ENCODE assay signal across 9 mouse cellular contexts in genomic region chr6:87383926-87384691, GRCm38 (mm10). TPM values are rescaled to one million over a fixed set of nuclear protein-coding genes. Genes with fewer than 3 reads are reported as not detected.
DNase-seq lines count a peak whose midpoint lies in the region; ATAC-seq and TF ChIP-seq lines count a peak whose summit lies in the region.
"Had no signal": no experiment of that assay in that cellular context is flagged by ENCODE, and none has a peak within 500 bp of the region (broad histone marks: within the 10 kb centered on the region; RNA-seq: fewer than 3 reads in every experiment).

No protein-coding gene starts in this region.

- ATAC-seq in heart, embryonic 12.5 days (ENCODE audit: insufficient number of reproducible peaks, low FRiP score): no peak
- ATAC-seq in forebrain, embryonic 11.5 days (replicated peaks; ENCODE audit: low FRiP score): no peak; the same call in 1 of the 2 replicates
- ATAC-seq in intestine, postnatal 0 days: no peak
- no peak for ATAC-seq in stomach, embryonic 14.5 days (ENCODE audit: insufficient number of reproducible peaks, insufficient read depth, low FRiP score, low read depth)

- H3K4me1 ChIP-seq in heart, embryonic 12.5 days (replicated peaks): peaks cover 13% of the 10 kb centered on the region
- H3K4me1 ChIP-seq in MEL (ENCODE audit: control insufficient read depth in 1 of 2, insufficient read depth in 2 of 2, low read length in 2 of 2): peaks cover under 1 to 3% of the 10 kb centered on the region in 2 experiments; a peak in 3 of 4 replicates
- peaks cover 3% of the 10 kb centered on the region; the same call in 1 of the 2 replicates for H3K4me1 ChIP-seq in forebrain, embryonic 11.5 days (replicated peaks; ENCODE audit: control insufficient read depth, insufficient read depth, low read length)
- no peaks in the 10 kb centered on the region; the same call in 1 of the 2 replicates for H3K4me1 ChIP-seq in intestine, postnatal 0 days (replicated peaks; ENCODE audit: control insufficient read depth, insufficient read depth, low read length)
- no peaks in the 10 kb centered on the region; the same call in 1 of the 2 replicates for H3K4me1 ChIP-seq in stomach, embryonic 14.5 days (ENCODE audit: control insufficient read depth, insufficient read depth, low read length)

- TF ChIP-seq CTCF in MEL (IDR thresholded peaks at IDR 0.05 in 2 of 3, conservative IDR thresholded peaks at IDR 0.05 in 1 of 3; ENCODE audit: control insufficient read depth in 1 of 3, insufficient read depth in 1 of 3, low read depth in 2 of 3, low read length in 3 of 3, poor library complexity in 1 of 3, severe bottlenecking in 1 of 3): peak; percentile 5 to 42 (median 19); a peak in 2 of 6 replicates
- peak; percentile 69 for TF ChIP-seq CTCF in intestine, postnatal 0 days (IDR thresholded peaks at IDR 0.05; ENCODE audit: low read depth)

- no peak for DNase-seq in heart, postnatal 25 days (ENCODE audit: low spot score)
- DNase-seq in MEL (ENCODE audit: low read depth, low spot score): no peak
- DNase-seq in forebrain, embryonic 11.5 days (ENCODE audit: low spot score): no peak
- DNase-seq in lung, postnatal 14 days: peak; percentile 39
- DNase-seq in urinary bladder, postnatal 4 days (ENCODE audit: low spot score in 2 of 2): no peak

- intact Hi-C loops in heart, postnatal 25 days (cut with DNase I): no loop called here

- TF ChIP-seq POLR2A in MEL (IDR thresholded peaks at IDR 0.05; ENCODE audit: control insufficient read depth in 1 of 2, insufficient read depth in 1 of 2, low read depth in 1 of 2, low read length in 2 of 2, poor library complexity in 1 of 2): no peak

- H3K36me3 ChIP-seq in heart, embryonic 12.5 days: no peaks in the 10 kb centered on the region
- H3K36me3 ChIP-seq in MEL (ENCODE audit: control insufficient read depth in 1 of 2, insufficient read depth in 2 of 2, low read length in 2 of 2): 0 out of 4 replicates have a peak, but pooled peaks cover 0 to under 1% of the 10 kb centered on the region in 2 experiments
- no peaks in the 10 kb centered on the region for H3K36me3 ChIP-seq in forebrain, embryonic 11.5 days (ENCODE audit: control insufficient read depth, insufficient read depth, low read length)
- no peaks in the 10 kb centered on the region for H3K36me3 ChIP-seq in intestine, postnatal 0 days (ENCODE audit: control insufficient read depth, insufficient read depth)
- H3K36me3 ChIP-seq in stomach, embryonic 14.5 days (ENCODE audit: control insufficient read depth, insufficient read depth, low read length): no peaks in the 10 kb centered on the region

- no peaks in the 10 kb centered on the region for H3K79me2 ChIP-seq in MEL (ENCODE audit: control insufficient read depth, insufficient read depth, low read length, poor library complexity)

- TF ChIP-seq EP300 in MEL (IDR thresholded peaks at IDR 0.05; ENCODE audit: low read depth in 1 of 2, low read length in 2 of 2): no peak

- peak overlapping the region; percentile 24 for H3K4me3 ChIP-seq in heart, embryonic 12.5 days
- no peak overlapping the region for H3K4me3 ChIP-seq in MEL (ENCODE audit: control insufficient read depth in 1 of 2, insufficient read depth in 1 of 2, low read depth in 2 of 2, low read length in 2 of 2)
- H3K4me3 ChIP-seq in forebrain, embryonic 11.5 days (ENCODE audit: low read depth, low read length): peak overlapping the region; percentile 28
- H3K4me3 ChIP-seq in intestine, postnatal 0 days (ENCODE audit: low read depth, low read length): peak overlapping the region; percentile 17; the same call in 1 of the 2 replicates
- H3K4me3 ChIP-seq in stomach, embryonic 14.5 days (ENCODE audit: low read depth, low read length): peak overlapping the region; percentile 17

- no peak overlapping the region for H3K9ac ChIP-seq in heart, embryonic 12.5 days
- H3K9ac ChIP-seq in MEL (ENCODE audit: control insufficient read depth, low read depth, low read length, poor library complexity, severe bottlenecking): no peak overlapping the region
- peak overlapping the region; percentile 14; the same call in 1 of the 2 replicates for H3K9ac ChIP-seq in forebrain, embryonic 11.5 days (ENCODE audit: low read length)
- H3K9ac ChIP-seq in intestine, postnatal 0 days (ENCODE audit: low read depth, low read length): peak overlapping the region; percentile 40; the same call in 1 of the 2 replicates
- no peak overlapping the region for H3K9ac ChIP-seq in stomach, embryonic 14.5 days (replicated peaks; ENCODE audit: low read depth, low read length)

- no peak overlapping the region for H3K27ac ChIP-seq in heart, embryonic 12.5 days (ENCODE audit: poor library complexity, severe bottlenecking)
- H3K27ac ChIP-seq in MEL (ENCODE audit: control insufficient read depth, low read depth, low read length): no peak overlapping the region
- H3K27ac ChIP-seq in forebrain, embryonic 11.5 days (ENCODE audit: low read depth, low read length): no peak overlapping the region
- no peak overlapping the region for H3K27ac ChIP-seq in intestine, postnatal 0 days (ENCODE audit: low read depth, low read length)
- H3K27ac ChIP-seq in stomach, embryonic 14.5 days (ENCODE audit: low read length): no peak overlapping the region

- peak; percentile 18 for TF ChIP-seq RAD21 in MEL (IDR thresholded peaks at IDR 0.05; ENCODE audit: low read depth, low read length)

- H3K27me3 ChIP-seq in heart, embryonic 12.5 days (replicated peaks): peaks cover 80% of the 10 kb centered on the region
- peaks cover 0 to 9% of the 10 kb centered on the region in 2 experiments for H3K27me3 ChIP-seq in MEL (ENCODE audit: control insufficient read depth in 1 of 2, insufficient read depth in 2 of 2, low read length in 2 of 2)
- no peaks in the 10 kb centered on the region for H3K27me3 ChIP-seq in forebrain, embryonic 11.5 days (ENCODE audit: control insufficient read depth, insufficient read depth, low read length)
- H3K27me3 ChIP-seq in intestine, postnatal 0 days (replicated peaks; ENCODE audit: control insufficient read depth, insufficient read depth, low read length): peaks cover 10% of the 10 kb centered on the region; the same call in 1 of the 2 replicates
- 0 out of 2 replicates have a peak, but pooled peaks cover 5% of the 10 kb centered on the region for H3K27me3 ChIP-seq in stomach, embryonic 14.5 days (ENCODE audit: control insufficient read depth, insufficient read depth, low read length)

- WGBS in heart, embryonic 12.5 days: 9% methylated on average over 24 of the region's 24 CpGs
- 7% methylated on average over 24 of the region's 24 CpGs for WGBS in forebrain, embryonic 11.5 days
- 13% methylated on average over 24 of the region's 24 CpGs for WGBS in intestine, postnatal 0 days
- 13% methylated on average over 24 of the region's 24 CpGs for WGBS in stomach, embryonic 14.5 days

- H3K9me3 ChIP-seq in heart, embryonic 12.5 days (replicated peaks): no peaks in the 10 kb centered on the region
- H3K9me3 ChIP-seq in MEL (replicated peaks; ENCODE audit: insufficient read depth, low read length): no peaks in the 10 kb centered on the region
- H3K9me3 ChIP-seq in forebrain, embryonic 11.5 days (ENCODE audit: control insufficient read depth, low read length): no peaks in the 10 kb centered on the region
- no peaks in the 10 kb centered on the region for H3K9me3 ChIP-seq in intestine, postnatal 0 days (ENCODE audit: control insufficient read depth)
- H3K9me3 ChIP-seq in stomach, embryonic 14.5 days (ENCODE audit: control insufficient read depth, low read depth, low read length): no peaks in the 10 kb centered on the region

- peak overlapping the region; percentile 64 for H3K4me2 ChIP-seq in heart, embryonic 12.5 days
- peak overlapping the region; percentile 62 for H3K4me2 ChIP-seq in forebrain, embryonic 11.5 days (ENCODE audit: low read depth, low read length, severe bottlenecking)
- H3K4me2 ChIP-seq in intestine, postnatal 0 days (replicated peaks; ENCODE audit: low read depth): peak overlapping the region; percentile 56
- H3K4me2 ChIP-seq in stomach, embryonic 14.5 days (replicated peaks; ENCODE audit: low read depth, low read length): peak overlapping the region; percentile 51

RNA-seq across cellular contexts. Expression of gene Gkn3, which starts 4.6 kb away (rescaled TPM):
- 2.1 and 2.5 TPM in 2 replicates for polyA plus RNA-seq in heart, embryonic 12.5 days (2016; fragmentation: Nextera tagmentation; extraction: Ambion mirVana)
- total RNA-seq in heart, postnatal 25 days (2021): 1 to 10 TPM; 1.1 to 1.5 TPM
- not detected in 2 replicates for total RNA-seq in MEL (2012; rRNA removed)
- polyA plus RNA-seq in MEL (2012; ENCODE audit: insufficient read depth in 1 of 2, insufficient read length in 2 of 2, low read depth in 1 of 2, low replicate concordance in 2 of 2, missing spikeins in 1 of 2): under 1 TPM in 1 of 2 experiments, not detected in 1; 0.36 TPM
- polyA plus RNA-seq in forebrain, embryonic 11.5 days (2014; fragmentation: Nextera tagmentation; extraction: Ambion mirVana): not detected in 2 replicates
- 36.9 and 64.4 TPM in 2 replicates for polyA plus RNA-seq in intestine, postnatal 0 days (2015; fragmentation: Nextera tagmentation; extraction: Ambion mirVana)
- 3.0 and 3.8 TPM in 2 replicates for polyA plus RNA-seq in stomach, embryonic 14.5 days (2014; fragmentation: Nextera tagmentation; extraction: Ambion mirVana)

RNA-seq across cellular contexts. Expression of gene Gkn2, which starts 11.0 kb away (rescaled TPM):
- polyA plus RNA-seq in heart, embryonic 12.5 days (2016; fragmentation: Nextera tagmentation; extraction: Ambion mirVana): not detected in 2 replicates
- not detected for total RNA-seq in heart, postnatal 25 days (2021)
- not detected in 2 replicates for total RNA-seq in MEL (2012; rRNA removed)
- not detected for polyA plus RNA-seq in MEL (2012; ENCODE audit: insufficient read depth in 1 of 2, insufficient read length in 2 of 2, low read depth in 1 of 2, low replicate concordance in 2 of 2, missing spikeins in 1 of 2)
- not detected in 2 replicates for polyA plus RNA-seq in forebrain, embryonic 11.5 days (2014; fragmentation: Nextera tagmentation; extraction: Ambion mirVana)
- 7.5 and 59.7 TPM in 2 replicates for polyA plus RNA-seq in intestine, postnatal 0 days (2015; fragmentation: Nextera tagmentation; extraction: Ambion mirVana)
- 1.6 and 1.7 TPM in 2 replicates for polyA plus RNA-seq in stomach, embryonic 14.5 days (2014; fragmentation: Nextera tagmentation; extraction: Ambion mirVana)
- total RNA-seq: layer of hippocampus, adult 18-20 months had no signal

RNA-seq across cellular contexts. Expression of gene Gkn1, which starts 33.4 kb away (rescaled TPM):
- polyA plus RNA-seq in heart, embryonic 12.5 days (2016; fragmentation: Nextera tagmentation; extraction: Ambion mirVana): not detected in 2 replicates
- not detected for total RNA-seq in heart, postnatal 25 days (2021)
- not detected in 2 replicates for total RNA-seq in MEL (2012; rRNA removed)
- not detected for polyA plus RNA-seq in MEL (2012; ENCODE audit: insufficient read depth in 1 of 2, insufficient read length in 2 of 2, low read depth in 1 of 2, low replicate concordance in 2 of 2, missing spikeins in 1 of 2)
- polyA plus RNA-seq in forebrain, embryonic 11.5 days (2014; fragmentation: Nextera tagmentation; extraction: Ambion mirVana): not detected in 2 replicates
- 4.7 and 30.0 TPM in 2 replicates for polyA plus RNA-seq in intestine, postnatal 0 days (2015; fragmentation: Nextera tagmentation; extraction: Ambion mirVana)
- polyA plus RNA-seq in stomach, embryonic 14.5 days (2014; fragmentation: Nextera tagmentation; extraction: Ambion mirVana): 0.59 and 0.95 TPM in 2 replicates
- total RNA-seq: layer of hippocampus, adult 18-20 months had no signal

RNA-seq across cellular contexts. Expression of gene Bmp10, which starts 44.7 kb away (rescaled TPM):
- polyA plus RNA-seq in heart, embryonic 12.5 days (2016; fragmentation: Nextera tagmentation; extraction: Ambion mirVana): 6.7 and 7.3 TPM in 2 replicates
- total RNA-seq in heart, postnatal 25 days (2021): 10 to 100 TPM; 55.6 to 58.8 TPM
- not detected in 2 replicates for total RNA-seq in MEL (2012; rRNA removed)
- not detected for polyA plus RNA-seq in MEL (2012; ENCODE audit: insufficient read depth in 1 of 2, insufficient read length in 2 of 2, low read depth in 1 of 2, low replicate concordance in 2 of 2, missing spikeins in 1 of 2)
- not detected in 2 replicates for polyA plus RNA-seq in forebrain, embryonic 11.5 days (2014; fragmentation: Nextera tagmentation; extraction: Ambion mirVana)
- not detected in 2 replicates for polyA plus RNA-seq in intestine, postnatal 0 days (2015; fragmentation: Nextera tagmentation; extraction: Ambion mirVana)
- polyA plus RNA-seq in stomach, embryonic 14.5 days (2014; fragmentation: Nextera tagmentation; extraction: Ambion mirVana): not detected in 2 replicates
- total RNA-seq: layer of hippocampus, adult 18-20 months had no signal

RNA-seq across cellular contexts. Expression of gene Antxr1, which starts 48.5 kb away (rescaled TPM):
- polyA plus RNA-seq in heart, embryonic 12.5 days (2016; fragmentation: Nextera tagmentation; extraction: Ambion mirVana): 3.6 and 4.3 TPM in 2 replicates
- 10 to 100 TPM in 1 of 2 experiments, 1 to 10 TPM in 1; 9.8 to 11.7 TPM for total RNA-seq in heart, postnatal 25 days (2021)
- total RNA-seq in MEL (2012; rRNA removed): not detected in 2 replicates
- under 1 TPM in 1 of 2 experiments, not detected in 1; 0.10 TPM for polyA plus RNA-seq in MEL (2012; ENCODE audit: insufficient read depth in 1 of 2, insufficient read length in 2 of 2, low read depth in 1 of 2, low replicate concordance in 2 of 2, missing spikeins in 1 of 2)
- polyA plus RNA-seq in forebrain, embryonic 11.5 days (2014; fragmentation: Nextera tagmentation; extraction: Ambion mirVana): 5.8 and 7.4 TPM in 2 replicates
- 4.9 TPM in 2 replicates for polyA plus RNA-seq in intestine, postnatal 0 days (2015; fragmentation: Nextera tagmentation; extraction: Ambion mirVana)
- polyA plus RNA-seq in stomach, embryonic 14.5 days (2014; fragmentation: Nextera tagmentation; extraction: Ambion mirVana): 13.5 and 14.4 TPM in 2 replicates

Comparison
In these comparisons a context has a peak if more than half of its experiments do, and no peak if none do; other contexts are left out.
1. H3K4me3 ChIP-seq: peak in heart, embryonic 12.5 days (single experiment), forebrain, embryonic 11.5 days (single experiment), intestine, postnatal 0 days (single experiment) and stomach, embryonic 14.5 days (single experiment); none in MEL (0 of 2).
2. H3K9ac ChIP-seq: peak in forebrain, embryonic 11.5 days (single experiment) and intestine, postnatal 0 days (single experiment); none in heart, embryonic 12.5 days (single experiment), MEL (single experiment) and stomach, embryonic 14.5 days (single experiment).
3. Peak in every context shown above with its lines, with median percentiles within 50 percentile points of each other: H3K4me2 ChIP-seq.